Mouse (Mus musculus) kidney, adult 10 weeks (tissue): Measurements from ENCODE around the gene Lpar3. TPM values are rescaled to one million over a fixed set of nuclear protein-coding genes. Genes with fewer than 3 reads are reported as not detected.

Source experiments
- polyA plus RNA-seq: library from polyadenylated mRNA; stranded (reverse); fragments of 350-450 nt; fragmentation: Illumina TruSeq; extraction: RNeasy Lipid Tissue Mini Kit (QIAGEN cat#74804); gene quantifications from one replicate; pipeline ENCODE4 v1.2.3, GENCODE M21; 2014; ENCODE audit warnings: low read depth, low replicate concordance

The Lpar3 gene
- 26.0 TPM for polyA plus RNA-seq

DNA sequence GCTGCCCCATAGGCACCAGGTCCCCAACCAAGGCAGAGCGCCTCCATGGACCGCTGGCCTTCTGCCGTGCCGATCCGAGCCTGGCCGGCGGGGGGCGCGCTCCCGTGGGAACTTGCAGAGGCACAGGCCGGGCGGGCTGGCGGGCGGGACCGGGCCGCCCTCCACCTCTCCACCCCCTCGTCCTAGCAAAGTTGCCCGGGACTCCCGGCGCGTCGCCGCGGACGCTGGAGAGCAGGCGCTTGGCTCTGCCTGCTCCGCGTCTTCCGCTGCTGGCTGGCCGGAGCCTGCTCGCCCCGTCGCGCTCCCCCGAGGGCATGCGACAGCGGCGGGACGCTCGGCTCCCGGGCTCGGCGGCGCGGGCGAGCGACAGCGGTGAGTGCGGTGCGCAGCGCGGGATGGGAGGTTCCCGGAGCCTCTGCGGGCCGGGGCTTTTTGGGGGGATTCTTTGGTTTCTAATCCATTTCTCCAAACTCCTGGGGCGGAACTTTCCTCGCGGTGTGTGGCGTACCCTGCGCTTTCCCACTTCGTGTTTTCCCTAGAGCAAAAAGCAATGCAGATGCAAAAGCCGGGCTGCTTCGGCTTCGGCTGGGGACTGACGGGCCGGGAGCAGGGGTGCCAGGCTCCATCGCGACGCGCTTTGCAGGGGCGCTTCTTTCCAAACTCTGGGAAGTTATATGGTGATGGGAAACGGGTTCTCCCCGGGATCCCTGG, at the start of gene Lpar3:
Lpar3 (plus strand) TSS at position 188 of the 711 bp plus-strand sequence.

Other genes with a start within 250 kb of the Lpar3 start
- 14.0 TPM for gene Syde2, start 233.1 kb upstream of the Lpar3 start, polyA plus RNA-seq
- not detected for gene Wdr63, start 112.8 kb upstream of the Lpar3 start, polyA plus RNA-seq
- gene Mcoln3, start 103.5 kb upstream of the Lpar3 start, polyA plus RNA-seq, result 22.6 TPM
- 8.8 TPM for gene Mcoln2, start 71.1 kb upstream of the Lpar3 start, polyA plus RNA-seq
- gene Ssx2ip, start 183.7 kb downstream of the Lpar3 start, polyA plus RNA-seq, result 45.2 TPM
- gene Ctbs, start 228.8 kb downstream of the Lpar3 start, polyA plus RNA-seq, result 85.8 TPM